Mouse (Mus musculus) colon, adult 2 months (tissue): ENCODE data around the gene Zbtb46. TPM values are rescaled to one million over a fixed set of nuclear protein-coding genes. Genes with fewer than 3 reads are reported as not detected.

Experiments used
- polyA plus RNA-seq: library from polyadenylated mRNA; depleted of rRNA; stranded (reverse); fragments of >200 nt; gene quantifications from 2 replicates; pipeline ENCODE4 v1.2.3, GENCODE M21; 2012; rRNA removed

Zbtb46 gene
- 2.0 TPM in 2 replicates for polyA plus RNA-seq

GRCm38 (mm10) chr2:181459153-181459672, at the start of gene Zbtb46:
Zbtb46 (minus strand) TSS chr2:181459426.

GRCm38 (mm10) chr2:181496831-181497547, 37.8 kb upstream of the Zbtb46 start, which contains the start of gene Tpd52l2:
Tpd52l2 (plus strand) TSS chr2:181497142.

GRCm38 (mm10) chr2:181493156-181493927, 34.1 kb upstream of the Zbtb46 start, which contains the start of gene Abhd16b:
Abhd16b (plus strand) TSS chr2:181493206.

GRCm38 (mm10) chr2:181379778-181380177, 79.4 kb downstream of the Zbtb46 start, which contains the start of gene Lime1:
Lime1 (plus strand) TSS chr2:181380078.

GRCm38 (mm10) chr2:181364860-181365596, 94.2 kb downstream of the Zbtb46 start, which contains the start of the genes Zgpat and Arfrp1:
Zgpat (plus strand) TSS chr2:181364928.
Arfrp1 (minus strand) TSS chr2:181365404.

Other genes starting within 250 kb of the Zbtb46 start
- gene Srms, start 246.2 kb downstream of the Zbtb46 start, polyA plus RNA-seq, result 1.2 and 1.5 TPM in 2 replicates
- gene Fndc11, start 239.4 kb downstream of the Zbtb46 start, polyA plus RNA-seq, result 0.35 and 0.61 TPM in 2 replicates
- 45.2 and 46.9 TPM in 2 replicates for gene Helz2, start 217.4 kb downstream of the Zbtb46 start, polyA plus RNA-seq
- 32.6 and 34.0 TPM in 2 replicates for gene Gmeb2, start 171.4 kb downstream of the Zbtb46 start, polyA plus RNA-seq
- gene Stmn3, start 144.9 kb downstream of the Zbtb46 start, polyA plus RNA-seq, result 6.0 and 7.6 TPM in 2 replicates
- gene Rtel1, start 139.7 kb downstream of the Zbtb46 start, polyA plus RNA-seq, result 23.9 and 29.0 TPM in 2 replicates
- 32.6 and 36.8 TPM in 2 replicates for gene Zgpat, start 94.5 kb downstream of the Zbtb46 start, polyA plus RNA-seq
- 25.9 and 30.4 TPM in 2 replicates for gene Arfrp1, start 94.0 kb downstream of the Zbtb46 start, polyA plus RNA-seq
- 94.1 and 102 TPM in 2 replicates for gene Lime1, start 79.3 kb downstream of the Zbtb46 start, polyA plus RNA-seq
- gene Abhd16b, start 33.8 kb upstream of the Zbtb46 start, polyA plus RNA-seq, result not detected in 2 replicates
- 31.4 and 40.7 TPM in 2 replicates for gene Tpd52l2, start 37.7 kb upstream of the Zbtb46 start, polyA plus RNA-seq
- gene Dnajc5, start 61.1 kb upstream of the Zbtb46 start, polyA plus RNA-seq, result 51.9 and 64.1 TPM in 2 replicates
- gene Uckl1, start 125.5 kb upstream of the Zbtb46 start, polyA plus RNA-seq, result 161 and 197 TPM in 2 replicates
- gene Prpf6, start 132.4 kb upstream of the Zbtb46 start, polyA plus RNA-seq, result 12.3 and 13.0 TPM in 2 replicates
- gene Zfp512b, start 133.4 kb upstream of the Zbtb46 start, polyA plus RNA-seq, result 39.9 and 47.0 TPM in 2 replicates
- gene Samd10, start 139.8 kb upstream of the Zbtb46 start, polyA plus RNA-seq, result 30.8 and 41.3 TPM in 2 replicates
- gene Gm29797, start 197.6 kb upstream of the Zbtb46 start, polyA plus RNA-seq, result not detected in 2 replicates
- gene Sox18, start 212.2 kb upstream of the Zbtb46 start, polyA plus RNA-seq, result 37.5 and 40.1 TPM in 2 replicates
- 6.5 and 6.7 TPM in 2 replicates for gene Tcea2, start 220.9 kb upstream of the Zbtb46 start, polyA plus RNA-seq
- 34.0 and 48.2 TPM in 2 replicates for gene Rgs19, start 234.6 kb upstream of the Zbtb46 start, polyA plus RNA-seq
- gene Lkaaear1, start 239.0 kb upstream of the Zbtb46 start, polyA plus RNA-seq, result not detected in 2 replicates